Mouse (Mus musculus) heart, postnatal 36 days (tissue): ENCODE results near the gene Slc30a2. TPM values are rescaled to one million over a fixed set of nuclear protein-coding genes. Genes with fewer than 3 reads are reported as not detected.
"Not testable (repeated sequence)": the region's sequence is repeated elsewhere in the genome, so short reads cannot be mapped to it uniquely, and the experiment has no call there.

Experiments
- DNase-seq, 2 experiments: peaks; one replicate each; pipeline ENCODE4 v3.0.0; 2021 to 2022
- intact Hi-C: fragments of 180-260 bp; cut with DNase I; formaldehyde crosslinking; loops from one replicate; pipeline ENCODE4 v1.15.1; 2025
- total RNA-seq, 2 experiments: library from RNA; stranded (reverse); gene quantifications; 2 replicates each; pipeline ENCODE4 v1.2.3; 2021

Gene Slc30a2
- total RNA-seq, 2 experiments from 2014 or later, result 0.35 to 0.50 TPM

DNA sequence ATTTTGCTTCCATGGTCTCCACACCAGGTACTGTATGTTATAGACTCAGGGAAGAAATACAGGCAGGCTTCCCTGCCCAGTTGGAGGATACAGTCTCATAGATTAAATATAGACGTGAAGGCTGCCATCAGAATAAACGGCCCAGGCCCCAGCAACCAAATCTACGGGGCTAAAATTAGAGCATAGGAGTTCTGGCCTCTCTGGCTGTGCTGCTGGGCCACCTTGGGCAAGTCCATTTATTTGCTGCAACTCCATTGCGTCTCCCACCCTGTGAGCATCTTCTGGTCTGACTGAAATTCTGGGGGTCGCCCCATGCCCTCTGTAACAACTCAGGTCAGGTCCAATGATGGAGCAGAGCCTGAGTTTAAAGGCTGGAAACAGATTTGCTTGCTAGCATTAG, 23.9 kb upstream of the Slc30a2 start:
- intact Hi-C loops, result no loop called here

DNA sequence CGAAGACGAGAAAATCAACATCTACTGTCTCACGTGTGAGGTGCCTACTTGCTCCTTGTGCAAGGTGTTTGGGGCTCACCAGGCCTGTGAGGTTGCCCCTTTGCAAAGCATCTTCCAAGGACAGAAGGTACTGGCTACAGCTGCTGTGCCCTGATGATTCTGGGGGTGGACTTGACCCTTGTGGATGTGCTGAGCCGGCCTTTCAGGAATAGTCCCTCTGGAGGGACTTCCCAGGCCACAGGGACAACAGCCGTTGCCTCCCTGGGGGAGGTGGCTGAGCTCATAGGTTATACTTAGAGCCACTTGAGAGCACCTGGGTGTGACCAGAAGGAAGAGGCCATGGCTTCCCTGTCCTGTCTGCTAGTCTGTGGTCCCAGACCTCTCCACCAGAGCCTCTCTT, 23.3 kb upstream of the Slc30a2 start:
- no peak for DNase-seq
- intact Hi-C loops, result no loop called here

More for the DNA sequence above, 23.9 kb upstream of the Slc30a2 start:
- DNase-seq, result no peak

DNA sequence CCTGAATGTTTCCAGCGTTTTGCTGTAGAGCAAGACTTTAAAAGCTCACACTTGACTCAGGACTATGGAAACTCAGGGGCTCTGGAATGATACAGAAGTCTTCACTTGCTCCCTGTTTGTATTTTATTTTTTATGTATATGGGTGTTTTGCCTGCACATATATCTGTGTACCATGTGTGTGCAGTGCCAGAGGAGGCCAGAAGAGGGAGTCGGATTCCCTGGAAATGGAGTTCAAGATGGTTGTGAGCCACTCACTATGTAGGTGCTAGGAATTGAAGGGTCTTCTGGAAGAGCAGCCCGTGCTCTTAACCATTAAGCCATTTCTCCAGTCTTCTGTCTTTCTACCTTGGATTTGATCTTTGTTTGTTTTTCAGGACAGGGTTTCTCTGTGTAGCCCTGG, 21.5 kb upstream of the Slc30a2 start:
- no peak for DNase-seq
- intact Hi-C loops, result no loop called here

DNA sequence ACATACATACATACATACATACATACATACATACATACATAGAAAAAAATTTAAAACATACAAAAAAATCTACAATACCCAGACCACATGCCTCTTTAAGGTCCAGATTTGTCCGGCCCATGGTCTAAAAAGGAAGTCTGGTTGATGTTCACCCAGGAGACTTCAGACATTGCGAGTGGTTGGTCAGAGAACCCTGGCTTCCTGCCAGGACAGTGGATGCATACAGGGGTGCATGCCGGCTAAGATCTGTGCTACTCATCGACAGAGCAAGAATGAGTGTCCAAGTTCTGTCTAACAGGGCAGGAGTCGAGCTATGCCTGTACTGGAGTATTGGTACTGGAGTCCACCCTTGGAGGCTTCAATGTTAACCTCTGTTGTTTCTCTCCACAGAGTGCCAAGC, 18.3 kb upstream of the Slc30a2 start:
- intact Hi-C loops, result no loop called here
- DNase-seq, result no peak

DNA sequence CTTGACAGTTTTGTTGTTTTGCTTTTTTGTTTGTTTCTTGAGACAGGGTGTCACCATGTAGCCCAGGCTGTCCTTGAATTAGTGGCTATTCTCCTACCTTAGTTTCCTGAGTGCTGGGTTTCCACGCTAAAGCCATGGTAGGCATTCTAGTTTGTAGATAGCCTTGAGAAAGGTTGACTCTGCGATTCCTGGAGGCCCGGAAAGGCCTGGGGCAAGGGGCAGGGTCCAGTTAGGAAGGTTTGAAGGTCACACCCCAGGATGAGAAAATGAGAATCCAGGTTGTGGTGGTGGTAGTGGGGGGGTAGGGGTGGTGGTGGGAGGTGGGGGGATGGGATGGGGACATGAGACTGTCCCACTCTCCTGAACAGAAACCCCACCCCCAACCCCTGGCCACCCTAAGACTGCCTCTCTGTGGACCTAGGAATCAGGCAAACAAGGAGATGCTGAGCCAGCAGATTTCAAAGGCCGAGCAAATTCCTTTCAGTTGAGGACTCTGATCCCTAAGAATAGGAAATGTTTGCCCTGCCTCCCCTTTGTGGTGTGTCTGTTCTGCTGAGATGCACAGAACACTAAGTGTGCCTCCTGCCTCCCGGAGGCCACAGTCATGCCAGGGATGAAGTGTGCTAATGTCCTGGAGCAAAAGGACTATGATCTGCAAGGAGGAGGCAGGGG, 16.0 kb upstream of the Slc30a2 start:
- DNase-seq, result no peak
- intact Hi-C loops, result no loop called here

DNA sequence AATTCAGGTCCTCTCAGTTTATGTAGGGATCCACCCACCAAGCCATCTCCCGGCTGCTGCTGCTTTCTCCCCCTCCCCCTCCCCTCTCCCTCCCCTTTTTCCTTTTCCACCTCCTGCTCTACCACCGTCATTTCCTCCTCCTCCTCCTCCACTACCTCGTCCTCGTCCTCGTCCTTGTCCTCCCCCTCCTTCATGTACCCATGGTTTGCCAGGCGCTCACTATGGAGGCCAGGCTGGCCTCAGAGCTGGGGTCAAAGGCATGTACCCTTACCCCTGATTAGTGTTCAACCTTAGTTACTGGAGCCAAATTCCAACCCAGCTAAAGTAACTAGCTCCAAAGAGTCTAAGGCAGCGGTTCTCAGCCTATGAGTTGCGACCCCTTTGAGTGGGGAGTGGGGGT, 14.8 kb upstream of the Slc30a2 start:
- intact Hi-C loops, result no loop called here
- no peak for DNase-seq

DNA sequence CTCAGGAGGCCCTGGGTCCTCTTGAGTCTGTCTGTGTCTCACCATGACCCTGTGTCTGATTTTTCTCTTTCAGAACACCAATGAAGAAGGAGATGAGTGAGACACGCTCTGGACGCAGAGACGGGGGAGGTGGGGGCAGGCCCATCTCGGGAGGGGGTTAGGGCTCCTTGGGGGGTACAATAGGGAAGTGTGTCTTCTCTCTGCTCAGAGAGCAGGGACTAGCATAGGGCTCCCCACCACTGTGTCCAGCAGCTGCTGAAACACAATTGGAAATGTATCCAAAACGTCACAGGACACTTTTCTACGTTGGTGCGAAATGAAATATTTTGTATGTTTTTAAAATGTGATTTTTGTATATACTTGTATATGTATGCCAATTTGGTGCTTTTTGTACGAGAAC, 14.1 kb upstream of the Slc30a2 start:
- no peak for DNase-seq
- intact Hi-C loops, result no loop called here

DNA sequence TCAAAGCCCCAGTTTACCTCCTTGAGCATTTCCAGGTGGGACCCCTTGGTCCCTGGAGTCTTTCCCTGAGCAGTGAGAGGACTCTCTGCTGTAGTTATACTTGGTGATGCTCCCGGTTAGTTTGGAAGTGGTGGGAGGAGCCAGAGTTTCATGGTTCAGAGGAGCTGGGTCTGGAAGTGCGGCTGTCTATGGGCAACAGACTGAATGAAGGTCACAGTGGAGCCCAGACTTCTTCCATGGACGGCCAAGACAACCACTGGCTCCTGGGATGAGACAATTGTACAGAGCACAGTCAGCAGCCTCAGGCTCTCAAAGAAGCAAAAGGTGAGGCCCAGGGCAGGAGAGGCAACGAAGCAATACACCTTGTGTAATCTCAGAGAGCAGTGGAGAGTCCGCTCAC, 12.7 kb upstream of the Slc30a2 start:
- intact Hi-C loops, result no loop called here
- DNase-seq, result no peak

DNA sequence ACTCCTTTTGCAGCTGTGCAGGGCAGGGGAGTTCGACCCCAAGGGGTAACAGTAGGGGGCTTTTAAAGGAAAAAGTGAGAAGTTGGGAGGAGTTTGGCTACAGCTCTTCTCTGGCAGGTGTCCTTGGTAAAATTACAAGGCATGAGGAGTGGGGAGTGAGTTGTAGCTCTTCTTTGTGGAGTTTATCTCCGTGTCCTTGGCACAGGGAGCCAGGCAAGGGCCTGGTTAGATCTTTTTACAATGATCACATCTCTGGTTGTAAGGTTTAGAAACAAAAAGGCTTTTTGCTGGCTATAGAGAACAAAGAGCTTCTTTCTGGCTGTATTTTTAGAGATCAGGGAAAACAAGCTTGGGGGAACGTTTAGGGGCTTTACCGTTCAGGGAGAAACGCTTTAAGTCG, 1.8 kb upstream of the Slc30a2 start:
- DNase-seq, intact Hi-C loops: not testable (repeated sequence)

DNA sequence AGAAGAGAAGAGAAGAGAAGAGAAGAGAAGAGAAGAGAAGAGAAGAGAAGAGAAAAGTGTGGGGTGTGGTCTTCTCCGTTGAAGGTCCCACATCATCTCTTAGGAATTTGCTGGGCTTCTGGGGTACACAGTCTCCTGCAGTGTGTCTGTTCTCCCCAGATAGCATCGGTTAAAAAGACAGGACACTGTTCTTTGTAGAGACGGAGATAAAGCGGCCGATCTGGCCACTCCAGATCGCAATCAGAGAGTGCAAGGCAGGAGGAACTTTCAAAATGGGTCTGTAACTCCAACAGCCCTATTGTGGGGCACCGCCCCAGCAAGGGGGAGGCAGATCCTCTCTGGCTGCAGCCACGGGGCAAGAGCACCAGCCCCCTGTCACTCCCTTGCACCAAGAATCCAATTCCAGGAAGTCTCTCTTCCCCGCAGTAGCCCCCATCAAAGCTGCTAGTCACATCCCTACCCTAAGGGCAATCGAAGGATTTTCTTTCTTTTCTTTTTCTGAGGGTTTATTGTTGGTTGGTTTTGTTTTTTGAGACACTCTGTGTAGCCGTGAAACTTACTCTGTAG, 685 bp upstream of the Slc30a2 start:
- intact Hi-C loops, result no loop called here
- DNase-seq, result no peak

DNA sequence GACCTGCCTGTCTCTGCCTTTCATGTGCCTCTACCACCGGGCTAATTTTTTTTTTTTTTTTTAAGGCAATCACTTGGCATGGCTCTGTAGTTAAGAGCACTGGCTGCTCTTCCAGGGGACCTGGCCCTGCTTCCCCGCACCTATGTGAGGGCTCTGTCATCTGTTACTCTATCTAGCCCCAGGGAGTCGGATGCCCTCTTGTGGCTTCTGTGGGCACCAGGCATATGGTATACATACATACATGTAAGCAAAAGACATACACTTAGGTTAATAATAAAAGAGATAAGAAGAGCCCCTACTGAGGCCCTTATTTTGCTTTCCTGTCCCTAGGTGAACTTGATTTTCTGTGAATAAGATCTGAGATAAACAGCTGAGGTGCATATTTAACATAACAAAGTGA, 1.6 kb downstream of the Slc30a2 start:
- intact Hi-C loops, result no loop called here
- no peak for DNase-seq

DNA sequence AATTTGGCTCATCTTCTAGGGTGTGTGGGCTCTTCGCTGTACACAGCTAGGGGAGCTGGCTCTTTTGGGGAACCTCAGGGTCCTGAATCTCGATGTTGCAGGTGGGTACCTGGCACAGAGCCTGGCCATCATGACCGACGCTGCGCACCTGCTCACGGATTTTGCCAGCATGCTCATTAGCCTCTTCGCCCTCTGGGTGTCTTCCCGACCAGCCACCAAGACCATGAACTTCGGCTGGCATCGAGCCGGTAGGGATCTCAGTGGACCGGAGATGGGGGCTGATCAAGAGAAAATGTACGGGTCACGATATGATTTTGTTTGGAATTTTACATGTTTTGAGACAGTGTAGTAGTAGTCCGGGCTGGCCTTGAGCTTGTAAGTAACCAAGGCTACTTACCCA, 2.8 kb downstream of the Slc30a2 start:
- DNase-seq, result no peak
- intact Hi-C loops, result no loop called here

DNA sequence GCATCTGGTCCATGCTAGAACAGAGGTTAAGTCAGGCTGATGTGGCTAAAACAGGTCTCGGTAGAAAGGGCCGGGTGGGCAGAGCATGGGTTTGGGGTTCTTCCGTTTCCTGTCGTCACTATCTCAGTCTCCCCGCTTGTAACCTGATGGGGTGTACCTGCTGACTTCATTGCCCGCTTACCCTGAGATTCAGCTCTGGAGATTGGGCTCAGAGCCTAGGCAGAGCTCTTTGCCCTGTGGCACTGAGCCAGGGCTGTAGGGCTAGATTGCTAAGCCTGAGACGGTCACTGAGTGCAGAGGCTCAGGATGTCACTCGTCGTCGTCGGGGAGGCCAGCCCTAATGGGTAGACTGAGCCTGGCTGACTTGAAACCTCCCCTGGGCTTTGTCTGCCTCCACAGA, 5.1 kb downstream of the Slc30a2 start:
- intact Hi-C loops, result no loop called here
- peak in 1 of 2 experiments; percentile 30 for DNase-seq

DNA sequence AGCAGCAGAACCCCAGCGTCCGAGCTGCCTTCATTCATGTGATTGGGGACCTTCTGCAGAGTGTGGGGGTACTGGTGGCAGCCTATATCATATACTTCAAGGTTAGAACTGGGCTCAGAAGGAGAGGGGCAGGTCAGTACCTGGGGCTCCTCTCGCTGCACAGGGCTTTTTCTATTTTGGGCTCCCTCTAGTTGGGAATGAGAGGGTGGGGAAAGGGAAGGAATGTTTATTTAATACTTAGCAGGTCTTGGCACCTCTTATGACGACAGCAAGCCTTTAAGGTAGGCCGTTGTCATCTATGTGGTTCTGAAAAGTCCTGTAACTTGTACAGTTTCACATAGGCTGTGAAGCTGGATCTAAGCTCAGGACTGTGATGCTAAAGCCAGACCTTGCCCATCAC, 5.6 kb downstream of the Slc30a2 start:
- DNase-seq, result no peak
- intact Hi-C loops, result no loop called here

DNA sequence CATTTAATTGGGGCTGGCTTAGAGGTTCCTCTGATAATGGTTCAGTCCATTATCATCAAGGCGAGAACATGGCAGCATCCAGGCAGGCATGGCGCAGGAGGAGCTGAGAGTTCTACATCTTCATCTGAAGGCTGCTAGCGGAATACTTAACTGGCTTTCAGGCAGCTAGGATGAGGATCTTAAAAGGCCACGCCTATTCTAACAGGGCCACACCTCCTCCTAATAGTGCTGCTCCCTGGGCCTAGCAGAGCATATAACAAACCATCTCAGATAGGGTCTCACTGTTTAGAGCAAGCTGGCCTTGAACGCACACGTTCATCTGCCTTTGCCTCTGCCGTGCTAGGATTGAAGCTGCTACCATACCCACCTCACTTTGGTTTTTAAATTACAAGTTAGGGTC, 6.8 kb downstream of the Slc30a2 start:
- DNase-seq, result no peak
- intact Hi-C loops, result no loop called here

DNA sequence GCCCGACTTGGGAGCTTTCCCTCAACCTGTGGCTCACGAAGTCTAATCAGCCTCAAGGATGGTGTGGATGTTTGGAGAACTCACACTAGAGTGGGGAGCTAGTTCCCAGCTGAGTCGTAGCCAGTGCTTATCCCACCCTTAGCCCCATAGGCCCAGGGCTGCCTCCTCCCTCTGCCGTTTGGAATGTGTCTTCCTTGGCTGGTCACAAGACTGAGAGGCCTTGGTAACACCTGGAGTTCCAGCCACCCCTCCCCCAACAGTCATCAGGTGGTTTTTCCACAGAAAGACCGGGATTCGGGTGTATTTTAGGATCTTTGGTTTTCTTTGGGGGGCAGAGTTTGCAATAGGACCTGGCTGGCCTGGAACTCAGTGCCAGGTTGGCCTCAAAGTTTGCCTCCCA, 7.7 kb downstream of the Slc30a2 start:
- no peak for DNase-seq
- intact Hi-C loops, result no loop called here

DNA sequence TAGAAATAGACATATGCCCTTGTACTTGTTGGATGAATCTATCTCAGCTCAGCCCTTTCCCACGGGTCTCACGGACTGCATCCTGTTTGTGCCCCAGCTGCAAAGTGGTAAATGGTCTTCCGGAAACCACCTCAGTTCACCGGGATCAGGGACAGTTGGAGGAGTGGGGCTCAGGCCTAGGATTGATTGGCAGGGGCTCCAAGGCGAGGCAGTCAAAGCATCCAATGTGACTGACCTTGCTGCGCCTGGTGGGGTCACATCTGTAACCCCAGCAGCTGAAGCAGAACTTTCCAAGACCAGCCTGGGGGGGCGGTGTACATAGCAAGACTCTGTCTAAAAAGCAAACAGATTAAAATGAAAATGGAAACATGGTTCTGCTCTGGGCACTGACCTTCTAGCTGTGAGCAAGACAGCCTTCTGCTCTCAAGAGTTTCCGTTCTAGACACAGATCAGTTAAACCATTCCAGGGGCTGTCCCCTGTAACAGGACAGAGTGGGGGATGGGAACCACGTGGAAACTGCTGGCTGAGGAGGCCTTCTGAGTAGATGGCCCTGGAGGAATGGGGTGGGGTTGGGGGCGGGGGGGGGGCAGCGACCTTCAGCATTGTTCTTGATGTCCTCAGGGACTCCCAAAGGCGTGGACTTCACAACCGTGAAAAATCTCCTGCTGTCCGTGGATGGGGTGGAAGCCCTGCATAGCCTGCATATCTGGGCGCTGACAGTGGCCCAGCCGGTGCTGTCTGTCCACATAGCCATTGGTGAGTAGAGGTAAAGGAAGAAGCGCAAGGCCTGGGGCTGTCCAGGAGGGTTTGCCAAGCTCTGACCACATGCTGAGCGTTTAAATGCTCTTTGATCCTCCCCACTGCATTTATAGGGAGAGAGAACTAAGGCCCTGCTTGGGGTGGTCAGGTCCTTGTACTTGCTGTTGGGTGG, 8.6 kb downstream of the Slc30a2 start:
- no peak for DNase-seq
- intact Hi-C loops, result no loop called here

DNA sequence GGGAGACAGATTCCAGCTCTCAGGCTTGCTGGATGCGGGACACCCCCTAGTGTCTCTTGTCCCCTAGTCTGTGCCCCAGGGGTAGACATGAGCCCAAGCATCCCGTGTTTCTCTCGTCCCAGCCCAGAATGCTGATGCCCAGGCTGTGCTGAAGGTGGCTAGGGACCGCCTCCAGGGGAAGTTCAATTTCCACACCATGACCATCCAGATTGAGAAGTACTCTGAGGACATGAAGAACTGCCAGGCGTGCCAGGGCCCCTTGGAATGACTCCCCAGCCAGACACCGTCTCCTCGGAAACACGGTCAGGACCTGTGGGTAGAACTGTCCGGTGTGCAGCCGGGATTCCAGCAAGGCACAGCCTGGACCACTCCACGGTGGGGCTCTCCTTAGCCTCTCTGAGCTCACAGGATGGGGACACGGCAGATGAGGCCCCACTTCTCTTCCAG, 9.3 kb downstream of the Slc30a2 start:
- intact Hi-C loops, result no loop called here
- DNase-seq, result no peak

DNA sequence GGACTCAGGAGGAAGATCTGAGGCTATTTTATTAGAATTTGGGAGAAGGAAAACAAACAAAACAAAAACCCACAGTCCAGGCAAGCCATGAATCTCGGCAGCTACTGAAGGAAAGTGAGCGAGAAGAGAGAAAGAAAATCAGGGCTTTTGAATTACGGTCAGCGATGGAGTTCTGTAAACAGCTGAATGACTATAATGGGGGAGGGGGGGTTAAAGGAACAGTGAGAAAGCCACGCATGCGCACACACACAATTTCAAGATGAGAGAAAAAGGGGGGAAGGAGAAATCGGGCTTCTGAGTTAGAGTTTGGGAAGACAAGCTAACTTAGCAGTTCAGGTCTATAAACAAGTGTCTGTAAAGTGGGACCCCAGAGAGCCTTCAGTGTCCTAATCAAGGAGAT, 9.9 kb downstream of the Slc30a2 start:
- intact Hi-C loops, result no loop called here
- DNase-seq, result no peak

DNA sequence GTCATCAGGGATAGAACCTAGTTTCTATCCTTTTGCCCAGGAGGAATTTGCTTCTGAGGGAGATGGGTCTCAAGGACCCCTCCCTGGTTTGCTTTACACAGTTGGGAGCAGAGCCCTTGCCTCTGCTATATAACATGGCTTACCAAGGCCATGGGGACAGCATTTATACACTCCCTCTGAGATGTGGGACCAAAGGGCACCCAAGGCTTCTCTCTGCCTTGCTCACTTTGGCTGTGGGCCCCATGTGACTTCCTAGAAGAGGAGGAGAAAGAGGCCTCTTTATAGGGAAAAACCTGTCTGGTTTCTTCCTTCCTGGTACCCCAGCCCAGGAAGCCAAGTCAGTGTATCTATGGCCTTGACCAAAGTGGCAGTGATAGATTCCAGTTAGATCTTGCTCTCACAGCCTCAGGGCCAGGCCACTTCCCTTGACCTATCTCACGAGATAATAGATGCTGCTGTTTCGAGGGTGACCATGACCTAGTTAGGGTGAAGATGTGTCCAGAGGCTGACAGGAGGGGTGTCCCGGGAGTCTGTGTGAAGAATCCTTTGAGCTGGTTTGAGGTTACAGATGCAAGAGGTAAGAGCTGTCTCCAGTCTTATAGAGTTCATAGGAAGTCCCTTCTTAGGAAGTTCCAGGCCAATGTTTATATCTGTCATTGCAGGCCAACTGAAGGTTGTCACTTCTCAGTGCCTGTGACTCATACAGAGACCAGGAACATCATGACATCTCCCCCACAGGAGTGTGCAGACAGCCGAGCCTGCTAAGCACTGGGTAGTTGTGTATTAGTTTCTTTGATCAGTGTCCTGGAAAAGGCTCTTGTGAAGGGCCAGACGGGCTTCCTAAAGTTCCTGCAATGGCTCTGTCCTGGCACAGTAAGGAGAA, 10.8 kb downstream of the Slc30a2 start:
- intact Hi-C loops, result no loop called here

More for the DNA sequence above, 10.8 kb downstream of the Slc30a2 start:
- no peak for DNase-seq
